Comparison of ENCODE assay signal across 8 mouse cellular contexts in genomic region chr7:44429534-44430488, GRCm38 (mm10). TPM values are rescaled to one million over a fixed set of nuclear protein-coding genes. Genes with fewer than 3 reads are reported as not detected.
DNase-seq lines count a peak whose midpoint lies in the region; ATAC-seq lines count a peak whose summit lies in the region.

No protein-coding gene starts in this region.

- H3K4me3 ChIP-seq in kidney, embryonic 14.5 days (ENCODE audit: low read length), result peak overlapping the region; percentile 47
- peak overlapping the region; percentile 60 for H3K4me3 ChIP-seq in limb, embryonic 15.5 days

- peaks cover 53% of the 10 kb centered on the region for H3K27me3 ChIP-seq in kidney, embryonic 14.5 days (ENCODE audit: control insufficient read depth, insufficient read depth, low read length)
- peaks cover 75% of the 10 kb centered on the region for H3K27me3 ChIP-seq in limb, embryonic 15.5 days

- 3% methylated on average over 30 of the region's 32 CpGs for WGBS in kidney, embryonic 14.5 days
- WGBS in limb, embryonic 15.5 days, result 3% methylated on average over 31 of the region's 32 CpGs

- 0 out of 2 replicates have a peak, but pooled peaks have one; percentile 11 for ATAC-seq in kidney, embryonic 14.5 days (ENCODE audit: low FRiP score, low TSS enrichment)
- peak; percentile 34; the same call in 1 of the 2 replicates for ATAC-seq in frontal cortex, adult (ENCODE audit: low TSS enrichment)
- ATAC-seq in limb, embryonic 15.5 days (ENCODE audit: insufficient number of reproducible peaks, low FRiP score, low TSS enrichment, low read depth), result no peak

- no peak overlapping the region for H3K27ac ChIP-seq in kidney, embryonic 14.5 days (ENCODE audit: low read depth, low read length)
- no peak overlapping the region for H3K27ac ChIP-seq in limb, embryonic 15.5 days

- peak overlapping the region; percentile 91 for H3K4me2 ChIP-seq in kidney, embryonic 14.5 days (replicated peaks; ENCODE audit: low read depth, low read length)
- H3K4me2 ChIP-seq in limb, embryonic 15.5 days, result peak overlapping the region; percentile 86

- DNase-seq in kidney, adult 9 months, result no peak
- peak; percentile 39 to 56 for DNase-seq in cerebellum, adult 18-20 months
- no peak for DNase-seq in spleen, adult 12 weeks (ENCODE audit: low spot score)
- no peak for DNase-seq in urinary bladder, adult 18-20 months (ENCODE audit: low spot score in 2 of 2)
- no peak for DNase-seq in MN1 (ENCODE audit: low spot score)

- H3K4me1 ChIP-seq in kidney, embryonic 14.5 days (ENCODE audit: control insufficient read depth, insufficient read depth, low read length), result 0 out of 2 replicates have a peak, but pooled peaks cover 7% of the 10 kb centered on the region
- H3K4me1 ChIP-seq in limb, embryonic 15.5 days, result peaks cover 23% of the 10 kb centered on the region

- no peak overlapping the region; the same call in 1 of the 2 replicates for H3K9ac ChIP-seq in kidney, embryonic 14.5 days (ENCODE audit: low read depth, low read length)
- peak overlapping the region; percentile 55 for H3K9ac ChIP-seq in limb, embryonic 15.5 days

- H3K9me3 ChIP-seq in kidney, embryonic 14.5 days (ENCODE audit: control insufficient read depth, low read length), result no peaks in the 10 kb centered on the region
- no peaks in the 10 kb centered on the region for H3K9me3 ChIP-seq in limb, embryonic 15.5 days

- no peaks in the 10 kb centered on the region for H3K36me3 ChIP-seq in kidney, embryonic 14.5 days (ENCODE audit: control insufficient read depth, insufficient read depth, low read length)
- no peaks in the 10 kb centered on the region for H3K36me3 ChIP-seq in limb, embryonic 15.5 days

RNA-seq across cellular contexts. Expression of gene Lrrc4b, which starts 1.0 kb away (rescaled TPM):
- 0.50 and 0.70 TPM in 2 replicates for polyA plus RNA-seq in kidney, embryonic 14.5 days (2014; fragmentation: Nextera tagmentation; extraction: Ambion mirVana)
- polyA plus RNA-seq in limb, embryonic 15.5 days (2015; fragmentation: Nextera tagmentation; extraction: Ambion mirVana), result 0.55 and 0.87 TPM in 2 replicates

RNA-seq across cellular contexts. Expression of gene Aspdh, which starts 35.4 kb away (rescaled TPM):
- 0.88 and 1.6 TPM in 2 replicates for polyA plus RNA-seq in kidney, embryonic 14.5 days (2014; fragmentation: Nextera tagmentation; extraction: Ambion mirVana)
- polyA plus RNA-seq in limb, embryonic 15.5 days (2015; fragmentation: Nextera tagmentation; extraction: Ambion mirVana), result 0.29 and 0.56 TPM in 2 replicates

RNA-seq across cellular contexts. Expression of gene Josd2, which starts 38.0 kb away (rescaled TPM):
- polyA plus RNA-seq in kidney, embryonic 14.5 days (2014; fragmentation: Nextera tagmentation; extraction: Ambion mirVana), result 64.9 and 78.9 TPM in 2 replicates
- 92.9 and 121 TPM in 2 replicates for polyA plus RNA-seq in limb, embryonic 15.5 days (2015; fragmentation: Nextera tagmentation; extraction: Ambion mirVana)

RNA-seq across cellular contexts. Expression of gene 1700008O03Rik, which starts 44.2 kb away (rescaled TPM):
- 1.0 and 1.5 TPM in 2 replicates for polyA plus RNA-seq in kidney, embryonic 14.5 days (2014; fragmentation: Nextera tagmentation; extraction: Ambion mirVana)
- 0.43 and 0.58 TPM in 2 replicates for polyA plus RNA-seq in limb, embryonic 15.5 days (2015; fragmentation: Nextera tagmentation; extraction: Ambion mirVana)

RNA-seq across cellular contexts. Expression of gene Syt3, which starts 45.9 kb away (rescaled TPM):
- polyA plus RNA-seq in kidney, embryonic 14.5 days (2014; fragmentation: Nextera tagmentation; extraction: Ambion mirVana), result 1.4 and 2.3 TPM in 2 replicates
- 2.2 and 3.2 TPM in 2 replicates for polyA plus RNA-seq in limb, embryonic 15.5 days (2015; fragmentation: Nextera tagmentation; extraction: Ambion mirVana)

Comparison
In these comparisons a context has a peak if more than half of its experiments do, and no peak if none do; other contexts are left out.
1. DNase-seq: peak in cerebellum, adult 18-20 months (2 of 2); none in kidney, adult 9 months (single experiment), spleen, adult 12 weeks (single experiment), urinary bladder, adult 18-20 months (0 of 2) and MN1 (single experiment).